Mouse (Mus musculus): ENCODE measurements around the gene Epn2.

Gene Epn2

DNA sequence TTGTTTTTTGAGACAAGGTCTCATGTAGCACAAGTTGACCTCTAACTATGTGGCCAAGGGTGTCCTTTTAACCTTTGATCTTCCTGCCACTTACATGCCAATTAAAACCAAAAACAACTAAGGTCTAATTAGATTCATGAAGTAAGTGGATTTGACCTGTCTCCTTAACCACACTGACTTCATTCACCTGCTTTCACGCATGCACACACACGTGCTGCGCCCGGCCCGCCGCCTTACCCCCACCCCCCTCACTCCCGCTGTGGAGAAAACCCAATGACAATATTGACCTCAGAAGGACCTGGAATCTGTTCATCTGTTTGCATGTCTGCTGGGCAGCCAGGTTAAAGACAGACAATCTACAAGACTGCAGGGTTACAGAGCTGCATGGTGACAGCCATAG, 38.8 kb downstream of the Epn2 start:
- no peak for DNase-seq (ENCODE audit: low spot score)

GRCm38 (mm10) chr11:61537362-61537761, 42.1 kb downstream of the Epn2 start:
- no peak for DNase-seq (ENCODE audit: low spot score)

GRCm38 (mm10) chr11:61536952-61537351, 42.5 kb downstream of the Epn2 start:
- DNase-seq (ENCODE audit: low spot score) = no peak

DNA sequence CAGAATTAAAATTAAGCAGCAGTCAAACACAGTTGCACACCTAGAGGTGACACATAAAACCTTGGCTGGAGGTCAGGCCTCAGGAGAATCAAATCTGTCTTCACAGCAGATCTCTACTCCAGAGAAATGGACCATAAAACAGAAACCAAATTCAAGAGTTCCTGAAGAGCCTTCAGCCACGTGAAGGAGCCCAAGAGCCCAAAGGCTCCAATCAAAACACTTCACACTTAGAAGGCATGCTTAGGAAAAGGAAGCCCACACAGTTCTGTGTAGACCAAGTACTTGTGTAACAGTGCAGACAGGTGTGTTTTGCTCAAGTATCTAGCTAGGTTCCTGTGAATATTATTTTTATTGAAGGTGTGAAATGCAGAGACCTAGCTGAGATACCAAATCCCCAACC, 44.0 kb downstream of the Epn2 start:
- no peak for DNase-seq (ENCODE audit: low spot score)

DNA sequence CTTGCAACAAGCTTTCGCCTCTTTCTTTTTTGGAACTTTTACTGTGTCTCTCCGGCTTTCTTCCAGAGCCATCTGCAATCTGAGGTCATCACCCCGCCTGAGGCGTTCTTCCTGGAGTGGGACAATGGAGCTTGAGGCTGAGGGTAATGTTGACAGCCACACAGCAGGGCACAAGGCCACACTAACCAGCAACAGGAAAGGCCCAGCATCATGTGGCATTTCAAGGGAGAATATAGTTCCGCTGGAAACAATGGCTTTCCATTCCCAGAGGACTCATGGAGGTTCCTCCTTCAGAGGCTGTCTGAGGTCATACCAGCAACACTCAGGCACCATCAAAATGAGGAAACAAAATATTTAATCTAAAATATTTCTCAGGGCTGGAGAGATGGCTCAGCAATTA, 45.9 kb downstream of the Epn2 start:
- DNase-seq (ENCODE audit: low spot score) = no peak

- DNase-seq (ENCODE audit: low spot score) = no peak
These were observed 46.7 kb downstream of the Epn2 start for GRCm38 (mm10) chr11:61532820-61533219.

DNA sequence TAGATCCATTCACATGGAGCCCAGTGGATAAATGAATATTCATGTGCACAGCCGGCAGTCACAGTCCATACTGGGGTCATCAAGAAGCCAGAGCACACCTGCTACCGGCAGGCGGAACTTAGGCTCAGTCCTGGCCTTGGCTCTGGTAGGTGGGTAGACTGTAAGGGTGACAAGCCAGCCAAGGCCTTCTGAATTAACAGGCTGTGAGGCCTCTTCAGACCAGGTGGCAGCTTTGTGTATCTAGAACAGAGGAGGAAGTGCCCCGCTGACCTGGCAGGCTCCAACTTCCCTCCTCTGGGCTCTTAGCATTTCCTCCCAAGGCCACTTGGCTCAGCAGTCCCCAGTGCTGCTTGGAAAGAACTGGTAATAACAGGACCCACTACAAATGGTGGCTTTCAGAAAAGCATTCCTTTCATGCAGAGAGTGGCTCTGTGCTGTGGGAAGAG, 50.2 kb downstream of the Epn2 start:
- no peak for DNase-seq (ENCODE audit: low spot score)

- DNase-seq (ENCODE audit: low spot score) = peak; percentile 56
These were observed 52.6 kb downstream of the Epn2 start for GRCm38 (mm10) chr11:61526872-61527271.

- no peak for DNase-seq (ENCODE audit: low spot score)
These were observed 59.9 kb downstream of the Epn2 start for GRCm38 (mm10) chr11:61519484-61520107.

GRCm38 (mm10) chr11:61518871-61519270, 60.6 kb downstream of the Epn2 start:
- no peak for DNase-seq (ENCODE audit: low spot score)

- DNase-seq (ENCODE audit: low spot score) = no peak
These were observed 61.5 kb downstream of the Epn2 start for GRCm38 (mm10) chr11:61517971-61518370.

DNA sequence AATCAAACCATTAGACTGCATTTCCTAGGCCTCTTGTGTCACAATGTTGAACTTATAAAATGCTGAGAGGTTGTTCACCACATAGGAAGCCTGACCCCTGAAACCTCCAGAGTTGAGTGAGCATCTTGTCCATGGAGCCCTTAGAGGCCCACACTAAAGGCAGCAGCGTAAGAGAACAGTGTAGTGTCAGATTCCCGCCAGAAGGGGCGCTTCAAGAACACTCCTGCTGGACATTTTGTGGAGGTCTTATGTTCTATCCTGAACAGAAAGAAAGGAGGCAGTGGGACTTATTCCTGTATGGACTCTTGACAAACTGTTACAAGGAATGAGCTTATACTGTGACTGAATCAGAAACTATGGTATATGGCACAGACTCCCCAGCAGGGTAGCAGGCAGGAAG, 64.5 kb downstream of the Epn2 start:
- no peak for DNase-seq (ENCODE audit: low spot score)

DNA sequence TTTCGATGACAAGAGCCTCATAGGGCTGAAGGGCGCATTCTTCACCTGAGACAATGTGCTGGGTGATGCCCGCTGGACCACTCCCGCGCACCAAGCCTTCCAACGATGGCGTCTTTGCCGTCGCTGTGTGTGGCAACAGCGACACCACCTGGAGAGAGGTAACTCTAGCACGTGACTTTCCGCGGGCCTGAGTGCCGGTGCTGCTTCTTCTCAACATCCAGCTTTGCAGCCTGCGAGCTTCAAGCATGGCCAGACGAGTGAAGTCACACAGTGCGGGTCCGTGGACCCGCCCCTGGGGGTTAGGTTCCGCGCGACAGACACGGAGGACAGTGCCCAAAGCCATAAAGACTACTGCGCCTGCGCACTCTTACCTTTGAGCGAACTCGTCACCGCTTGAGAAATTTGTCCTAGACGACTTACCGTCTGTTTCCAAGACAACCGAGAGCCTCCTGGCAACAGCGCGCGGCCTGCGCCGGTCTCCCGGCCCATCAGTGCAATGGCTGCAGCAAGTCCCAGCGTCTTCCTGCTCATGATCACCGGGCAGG, 74.7 kb downstream of the Epn2 start, which contains the start of gene B9d1:
TSS of gene B9d1 (plus strand) at position 432 of the 545 bp plus-strand sequence.
- DNase-seq (ENCODE audit: low spot score) = peak; percentile 98

DNA sequence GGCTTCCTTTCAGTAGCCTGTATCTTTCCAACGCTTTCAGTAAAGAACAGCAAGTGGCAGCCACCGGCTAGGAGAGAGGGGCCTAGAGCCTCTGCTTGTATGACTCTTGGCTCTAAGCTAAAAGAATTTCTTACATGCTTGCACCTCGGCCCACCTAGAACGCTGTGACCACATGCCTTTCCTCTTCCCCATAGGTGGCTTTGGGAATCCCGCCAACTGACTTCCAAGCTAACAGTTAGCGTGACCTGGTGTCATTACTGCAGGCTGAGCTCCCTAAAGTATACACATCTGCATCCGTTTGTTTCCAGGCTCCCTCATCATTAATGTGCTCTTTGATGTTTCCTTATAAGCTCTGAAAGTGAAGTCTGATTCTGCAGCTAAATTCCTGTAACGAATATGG, 75.6 kb downstream of the Epn2 start:
- DNase-seq (ENCODE audit: low spot score) = no peak

DNA sequence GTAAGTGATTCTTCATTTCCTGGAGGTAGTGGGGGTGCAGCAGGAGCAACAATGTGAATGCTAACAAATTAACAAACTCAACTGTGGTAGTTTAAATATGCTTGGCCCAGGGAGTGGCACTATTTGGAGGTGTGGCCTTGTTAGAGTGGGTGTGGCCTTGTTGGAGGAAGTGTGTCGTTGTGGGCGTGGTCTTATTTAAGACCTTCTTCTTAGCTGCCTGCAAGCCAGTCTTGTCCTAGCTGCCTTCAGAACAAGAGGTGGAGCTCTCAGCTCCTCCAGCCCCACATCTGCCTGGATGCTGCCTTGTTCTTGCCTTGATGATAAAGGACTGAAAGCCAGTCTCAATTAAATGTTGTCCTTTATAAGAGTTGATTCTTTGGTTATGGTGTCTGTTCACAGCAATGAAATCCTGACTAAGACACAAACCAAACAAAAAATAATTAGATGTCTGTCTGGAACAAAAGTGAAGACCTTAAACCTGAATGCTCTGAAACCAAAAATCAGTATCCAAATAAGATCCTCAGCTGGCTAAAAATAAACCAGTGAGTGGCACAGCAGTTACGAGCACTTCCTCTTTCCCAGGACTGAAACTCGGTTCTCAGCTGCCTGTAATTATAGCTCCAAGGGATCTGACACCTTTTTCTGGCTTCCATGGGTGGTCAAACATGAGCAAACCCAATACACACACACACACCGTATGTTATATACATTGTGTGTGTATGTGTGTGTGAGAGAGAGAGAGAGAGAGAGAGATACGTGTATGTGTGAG, 80.6 kb downstream of the Epn2 start:
- DNase-seq (ENCODE audit: low spot score) = peak; percentile 31

GRCm38 (mm10) chr11:61497490-61497889, 82.0 kb downstream of the Epn2 start:
- no peak for DNase-seq (ENCODE audit: low spot score)

DNA sequence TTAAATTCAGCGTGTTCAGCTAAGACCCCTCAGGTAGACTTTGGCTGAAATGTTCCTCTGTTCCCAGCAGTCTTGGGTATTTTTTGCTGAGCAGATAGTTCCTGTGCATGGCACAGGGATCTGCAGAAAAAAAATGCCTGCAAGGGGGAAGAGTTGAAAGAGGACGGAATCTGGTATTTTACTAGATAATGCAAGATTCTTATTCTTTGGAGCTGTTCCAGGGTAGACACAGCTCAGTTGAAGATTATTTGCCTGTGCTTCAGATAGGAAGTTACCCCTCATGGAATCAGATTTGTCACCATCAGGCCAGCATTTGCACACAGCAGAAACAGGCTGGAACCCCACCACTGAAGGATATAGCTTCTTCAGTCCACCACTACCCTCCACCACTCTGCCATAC, 84.0 kb downstream of the Epn2 start:
- DNase-seq (ENCODE audit: low spot score) = no peak

DNA sequence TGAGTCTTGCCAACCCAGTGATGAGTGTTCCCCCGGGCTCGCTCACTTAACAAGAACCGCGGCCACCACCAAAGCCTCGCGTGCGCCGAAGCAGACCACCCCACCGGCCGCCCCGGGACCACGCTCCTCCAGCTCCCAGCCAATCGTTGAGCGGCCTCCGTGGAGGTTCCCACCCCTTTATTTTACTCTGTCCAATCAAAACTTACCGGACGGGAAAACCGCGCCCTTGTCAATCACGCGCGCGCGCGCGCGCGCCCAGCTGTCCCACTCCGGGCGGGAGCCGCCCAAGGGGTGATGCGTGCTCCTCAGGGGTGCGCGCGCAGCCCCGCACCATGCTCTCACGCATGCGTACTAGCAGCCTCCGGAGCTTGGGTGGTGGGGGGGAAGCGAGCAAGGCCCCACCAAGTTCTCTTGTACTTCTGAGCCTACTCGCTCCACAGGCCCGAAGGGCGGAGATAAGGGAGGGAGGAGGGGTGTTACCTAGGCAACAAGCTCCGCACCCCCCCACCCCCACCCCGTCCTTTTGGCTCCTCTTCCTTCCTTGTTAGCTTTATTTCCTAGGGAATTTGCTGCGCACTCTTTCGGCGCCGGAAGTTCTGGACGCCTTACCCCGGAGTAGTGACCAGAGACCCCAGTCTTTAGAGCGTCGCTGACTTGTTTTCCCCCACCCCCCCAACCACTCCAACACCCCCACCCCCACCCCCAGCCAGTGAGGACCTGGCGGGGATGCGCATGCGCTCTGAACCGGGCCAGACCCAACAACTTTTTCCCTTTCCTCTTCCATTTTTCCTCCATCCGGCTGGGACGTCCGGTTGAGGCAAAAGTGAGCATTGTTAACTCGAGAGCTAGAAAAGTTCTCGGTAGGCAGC, 85.1 kb downstream of the Epn2 start, which contains the start of gene Mapk7:
TSS of gene Mapk7 (minus strand) at position 278 of the 869 bp plus-strand sequence.
- DNase-seq (ENCODE audit: low spot score) = peak; percentile 97

DNA sequence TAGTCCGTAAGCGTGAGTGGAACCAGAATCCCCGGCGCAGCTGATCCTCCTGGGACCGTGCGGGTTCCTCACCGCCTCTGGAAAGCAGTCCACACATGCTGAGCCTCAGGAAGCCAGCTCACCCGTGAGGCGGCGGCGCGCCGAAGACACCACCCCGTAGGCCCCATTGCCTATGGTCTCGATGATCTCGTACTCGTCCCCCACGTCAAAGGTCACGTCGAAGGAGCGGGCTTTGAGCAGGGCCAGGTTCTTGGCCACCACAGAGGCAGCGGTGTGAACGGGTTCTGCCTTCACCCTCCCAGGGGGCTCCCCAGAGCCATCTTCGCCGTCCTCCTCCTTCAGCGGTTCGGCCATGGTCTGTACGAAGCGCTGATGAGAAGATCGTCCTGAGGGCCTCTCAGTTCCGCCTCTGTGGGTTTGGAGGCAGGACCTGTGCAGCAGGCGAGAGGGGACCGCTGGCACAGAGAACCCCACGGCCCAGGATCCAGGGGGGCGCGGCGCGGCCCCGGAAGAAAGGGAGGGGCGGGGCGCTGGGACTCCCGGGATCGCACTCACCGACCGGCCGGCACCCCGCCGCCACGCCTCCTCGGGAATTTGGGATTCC, 85.9 kb downstream of the Epn2 start:
- DNase-seq (ENCODE audit: low spot score) = no peak

DNA sequence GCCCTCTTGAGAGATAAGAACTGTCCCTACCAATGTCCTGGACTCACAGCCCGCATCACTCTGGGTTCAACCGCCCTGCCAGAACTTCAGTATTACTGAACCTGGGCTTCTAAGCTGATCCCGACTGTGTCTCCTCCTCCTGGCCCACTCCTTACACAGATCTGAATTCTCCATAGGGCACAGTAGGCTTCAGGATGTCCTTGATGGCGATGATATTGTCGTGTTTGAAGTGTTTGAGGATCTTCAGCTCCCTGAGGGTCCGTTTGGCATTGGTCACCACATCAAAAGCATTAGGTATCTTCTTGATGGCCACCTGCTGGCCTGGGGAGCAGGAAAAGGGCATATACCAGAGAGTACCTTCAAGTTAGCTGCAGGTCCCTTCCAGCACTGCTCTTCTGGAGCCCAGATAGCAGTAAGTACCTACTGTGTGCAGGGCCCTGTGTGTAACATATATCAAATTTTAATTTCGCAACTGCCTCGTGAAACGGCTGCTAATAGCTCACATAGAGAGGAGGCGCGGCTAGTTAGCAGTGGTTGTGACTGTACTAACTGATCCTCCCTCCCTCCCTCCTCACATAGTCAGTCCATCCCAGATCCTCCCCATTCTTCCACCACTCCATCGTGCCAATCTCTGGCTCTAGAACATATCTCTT, 86.6 kb downstream of the Epn2 start:
- DNase-seq (ENCODE audit: low spot score) = no peak

DNA sequence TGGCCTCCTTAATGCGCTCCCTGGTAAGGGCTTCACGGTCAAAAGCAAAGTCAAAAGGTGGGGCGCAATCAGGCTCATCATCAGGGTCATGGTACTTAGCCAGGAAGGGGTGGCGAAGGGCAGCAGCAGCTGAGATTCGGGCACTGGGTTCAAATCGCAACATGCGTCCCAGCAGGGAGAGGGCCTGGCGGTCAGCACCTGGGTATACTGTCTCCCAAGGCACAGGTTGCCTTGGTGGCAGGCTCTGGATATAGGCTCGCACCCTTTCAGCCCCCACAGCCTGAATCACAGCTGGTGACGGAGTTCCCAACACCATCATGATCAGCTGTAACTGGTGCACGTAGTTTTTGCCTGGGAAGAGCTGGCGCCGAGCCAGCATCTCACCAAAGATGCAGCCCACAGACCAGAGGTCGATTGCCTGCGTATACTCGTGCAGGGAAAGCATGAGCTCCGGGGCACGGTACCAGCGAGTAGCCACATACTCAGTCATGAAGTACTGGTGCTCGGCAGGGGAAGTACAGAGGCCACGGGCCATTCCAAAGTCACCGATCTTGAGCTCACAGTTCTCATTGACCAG, 88.5 kb downstream of the Epn2 start:
- DNase-seq (ENCODE audit: low spot score) = no peak
